ENCODE assay signal across 8 mouse cellular contexts in the genomic region with DNA sequence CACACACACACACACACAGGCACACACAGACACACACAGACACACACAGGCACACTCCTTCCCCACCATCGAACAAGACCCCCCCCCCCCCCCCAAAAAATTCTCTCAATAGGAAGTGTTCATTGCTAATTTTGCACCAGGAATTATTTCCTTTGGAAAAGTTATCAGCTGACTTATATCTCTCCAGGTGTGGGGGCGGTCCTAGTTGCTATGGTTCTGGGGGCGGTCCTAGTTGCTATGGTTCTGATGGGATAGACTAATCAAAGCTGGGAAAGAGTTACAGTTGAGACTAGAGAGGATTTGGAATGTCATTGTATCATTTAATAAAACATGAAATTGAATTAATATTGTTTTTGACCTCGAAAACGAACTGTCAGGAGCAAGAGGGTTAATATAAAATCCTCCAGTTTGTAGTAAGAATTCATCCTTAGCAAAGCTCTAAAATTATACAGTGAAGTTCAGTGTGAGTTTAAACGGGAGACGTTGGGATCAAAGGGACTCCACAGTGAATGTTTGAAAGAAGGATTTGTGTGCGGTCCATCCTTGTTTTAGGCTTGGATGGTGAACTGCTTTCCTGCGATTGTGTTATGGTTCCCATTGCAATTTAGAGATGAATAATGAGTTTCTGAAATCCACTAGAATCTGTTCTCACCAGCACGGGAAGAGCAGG. TPM values are rescaled to one million over a fixed set of nuclear protein-coding genes. Genes with fewer than 3 reads are reported as not detected.
DNase-seq lines count a peak whose midpoint lies in the region; ATAC-seq and TF ChIP-seq lines count a peak whose summit lies in the region.

No protein-coding gene starts in this region.

- peak overlapping the region; percentile 36 to 39 for H3K4me3 ChIP-seq in heart, embryonic 14.5 days (ENCODE audit: control insufficient read depth in 1 of 2, insufficient read depth in 1 of 2, low read depth in 1 of 2, low read length in 2 of 2)
- peak overlapping the region; percentile 39 for H3K4me3 ChIP-seq in heart, postnatal 0 days (ENCODE audit: low read depth, low read length)

- no peaks in the 10 kb centered on the region; a peak in 1 of 4 replicates for H3K4me1 ChIP-seq in heart, embryonic 14.5 days (ENCODE audit: control insufficient read depth in 2 of 2, insufficient read depth in 2 of 2, low read length in 2 of 2)
- no peaks in the 10 kb centered on the region for H3K4me1 ChIP-seq in heart, postnatal 0 days (ENCODE audit: control insufficient read depth, insufficient read depth)

- peak overlapping the region; percentile 72 for H3K4me2 ChIP-seq in heart, embryonic 14.5 days (ENCODE audit: low read length)
- H3K4me2 ChIP-seq in heart, postnatal 0 days (ENCODE audit: low read depth, low read length): peak overlapping the region; percentile 61

- WGBS in heart, embryonic 14.5 days: 34% methylated on average over 10 of the region's 10 CpGs
- 36% methylated on average over 10 of the region's 10 CpGs for WGBS in heart, postnatal 0 days

- peaks cover 2% of the 10 kb centered on the region; the same call in 1 of the 2 replicates for H3K9me3 ChIP-seq in heart, embryonic 14.5 days (ENCODE audit: control insufficient read depth, low read length)
- H3K9me3 ChIP-seq in heart, postnatal 0 days (replicated peaks; ENCODE audit: control insufficient read depth, low read length): 0 out of 2 replicates have a peak, but pooled peaks cover 5% of the 10 kb centered on the region

- no peaks in the 10 kb centered on the region for H3K27me3 ChIP-seq in heart, embryonic 14.5 days (ENCODE audit: control insufficient read depth, insufficient read depth, low read length)
- H3K27me3 ChIP-seq in heart, postnatal 0 days (ENCODE audit: control insufficient read depth, insufficient read depth, low read length): no peaks in the 10 kb centered on the region

- peak overlapping the region; percentile 52 for H3K9ac ChIP-seq in heart, embryonic 14.5 days (ENCODE audit: low read length)
- H3K9ac ChIP-seq in heart, postnatal 0 days (replicated peaks; ENCODE audit: low read depth, low read length): peak overlapping the region; percentile 47

- DNase-seq in heart, adult 9 months (ENCODE audit: low spot score in 2 of 2): no peak
- DNase-seq in ZHBTc4 (ENCODE audit: low read depth, low spot score): peak; percentile 52
- no peak for DNase-seq in heart, postnatal 0 days (ENCODE audit: low spot score)
- peak; percentile 23 for DNase-seq in mesoderm, embryonic 11.5 days (ENCODE audit: low read depth, low spot score)
- DNase-seq in thymus, postnatal 0 days (ENCODE audit: low spot score): no peak
- no peak for DNase-seq in gastrocnemius, postnatal 4 days (ENCODE audit: low spot score in 2 of 2)
- no peak for DNase-seq in left cerebral cortex, adult 9 months (ENCODE audit: low spot score in 2 of 2)

- no peak overlapping the region for H3K27ac ChIP-seq in heart, embryonic 14.5 days (replicated peaks in 1 of 2; ENCODE audit: control insufficient read depth in 1 of 2, insufficient read depth in 1 of 2, low read depth in 2 of 2, low read length in 2 of 2)
- no peak overlapping the region for H3K27ac ChIP-seq in heart, postnatal 0 days (ENCODE audit: low read depth)

- TF ChIP-seq CTCF in heart, postnatal 0 days (IDR thresholded peaks at IDR 0.05; ENCODE audit: low read depth): no peak

- no peak for ATAC-seq in heart, embryonic 14.5 days (ENCODE audit: insufficient number of reproducible peaks, insufficient read depth, low FRiP score, low read depth)
- no peak for ATAC-seq in heart, postnatal 0 days (ENCODE audit: insufficient read depth, low read depth)

- H3K36me3 ChIP-seq in heart, embryonic 14.5 days (ENCODE audit: control insufficient read depth, insufficient read depth, low read length): no peaks in the 10 kb centered on the region
- no peaks in the 10 kb centered on the region for H3K36me3 ChIP-seq in heart, postnatal 0 days (replicated peaks; ENCODE audit: control insufficient read depth, insufficient read depth, low read length)

- TF ChIP-seq EP300 in heart, postnatal 0 days (IDR thresholded peaks at IDR 0.05; ENCODE audit: low read depth): no peak

RNA-seq across cellular contexts. Expression of a gene that starts 4.0 kb away (rescaled TPM):
- not detected in 2 replicates for polyA plus RNA-seq in heart, embryonic 14.5 days (2014; fragmentation: Nextera tagmentation; extraction: Ambion mirVana)
- not detected in 2 replicates for total RNA-seq in heart, postnatal 0 days (2014; rRNA removed; ENCODE audit: low replicate concordance)
- not detected in 2 replicates for polyA plus RNA-seq in heart, postnatal 0 days (2015; fragmentation: Nextera tagmentation; extraction: Ambion mirVana)
- not detected in 2 replicates for polyA plus RNA-seq in thymus, postnatal 0 days (2015; fragmentation: Nextera tagmentation; extraction: Ambion mirVana)
- not detected for total RNA-seq in gastrocnemius, postnatal 4 days (2021)

Comparison
In these comparisons a context has a peak if more than half of its experiments do, and no peak if none do; other contexts are left out.
1. DNase-seq: peak in ZHBTc4 (single experiment) and mesoderm, embryonic 11.5 days (single experiment); none in heart, adult 9 months (0 of 2), heart, postnatal 0 days (single experiment), thymus, postnatal 0 days (single experiment), gastrocnemius, postnatal 4 days (0 of 2) and left cerebral cortex, adult 9 months (0 of 2).